Mouse (Mus musculus): ENCODE measurements around the gene Cd40.

- TF ChIP-seq POLR2A (IDR thresholded peaks at IDR 0.05; ENCODE audit: borderline replicate concordance, control insufficient read depth, low read depth, low read length) (no peak), CTCF (IDR thresholded peaks at IDR 0.05; ENCODE audit: control insufficient read depth, insufficient read depth, low read length) (no peak)
These were observed 22.9 kb upstream of the Cd40 start for GRCm38 (mm10) chr2:165032533-165032932.
